Mouse (Mus musculus) liver, embryonic 13.5 days (tissue): ENCODE results near the gene Prdx5. TPM values are rescaled to one million over a fixed set of nuclear protein-coding genes. Genes with fewer than 3 reads are reported as not detected.
"Not testable (repeated sequence)": the region's sequence is repeated elsewhere in the genome, so short reads cannot be mapped to it uniquely, and the experiment has no call there.

ENCODE experiments used
- ATAC-seq: fragments of 200-750 bp; cut with Nextera tagmentation; 2 replicates; pipeline ENCODE4 v1.8.0; 2017; ENCODE audit warnings: low read depth, mild to moderate bottlenecking, moderate number of reproducible peaks, moderate library complexity
- DNase-seq: peaks from one replicate; pipeline ENCODE4 v3.0.0; 2022
- H3K27ac ChIP-seq: fragments of 300-500 bp; sonication (generic); 2 replicates; pipeline ENCODE4 v1.5.1; 2015; ENCODE audit warnings: moderate library complexity, mild to moderate bottlenecking, inconsistent platforms
- H3K27me3 ChIP-seq: fragments of 300-500 bp; sonication (generic); 2 replicates; pipeline ENCODE4 v1.6.1; 2015; ENCODE audit warnings: mild to moderate bottlenecking, inconsistent platforms
- H3K36me3 ChIP-seq: fragments of 300-500 bp; sonication (generic); 2 replicates; pipeline ENCODE4 v1.6.1; 2015; ENCODE audit warnings: mild to moderate bottlenecking, inconsistent platforms
- H3K4me1 ChIP-seq: fragments of 300-500 bp; sonication (generic); replicated peaks from 2 replicates; pipeline ENCODE4 v1.6.1; 2015; ENCODE audit warnings: inconsistent platforms
- H3K4me2 ChIP-seq: fragments of 300-500 bp; sonication (generic); 2 replicates; pipeline ENCODE4 v1.6.1; 2015; ENCODE audit warnings: inconsistent platforms, mild to moderate bottlenecking, moderate library complexity
- H3K4me3 ChIP-seq: fragments of 300-500 bp; sonication (generic); replicated peaks from 2 replicates; pipeline ENCODE4 v1.5.1; 2015; ENCODE audit warnings: mild to moderate bottlenecking, inconsistent platforms
- H3K9ac ChIP-seq: fragments of 300-500 bp; sonication (generic); 2 replicates; pipeline ENCODE4 v1.6.1; 2015; ENCODE audit warnings: mild to moderate bottlenecking, inconsistent platforms
- H3K9me3 ChIP-seq: fragments of 300-500 bp; sonication (generic); replicated peaks from 2 replicates; pipeline ENCODE4 v1.6.1; 2016; ENCODE audit warnings: inconsistent platforms
- WGBS: fragments of 180-500 bp; shearing (Covaris S2); methylation state at CpG from one replicate; pipeline ENCODE4 v1.1.7; 2015; ENCODE audit not compliant: insufficient replicate concordance; 5-methylcytosine and 5-hydroxymethylcytosine counted together
- polyA plus RNA-seq: library from polyadenylated mRNA; unstranded; fragments of >200 nt; fragmentation: Nextera tagmentation; extraction: Ambion mirVana; gene quantifications from 2 replicates; pipeline ENCODE4 v1.2.1, GENCODE M21; 2015

Gene Prdx5
- polyA plus RNA-seq, 1 experiment from 2014 or later: 97.7 TPM

DNA sequence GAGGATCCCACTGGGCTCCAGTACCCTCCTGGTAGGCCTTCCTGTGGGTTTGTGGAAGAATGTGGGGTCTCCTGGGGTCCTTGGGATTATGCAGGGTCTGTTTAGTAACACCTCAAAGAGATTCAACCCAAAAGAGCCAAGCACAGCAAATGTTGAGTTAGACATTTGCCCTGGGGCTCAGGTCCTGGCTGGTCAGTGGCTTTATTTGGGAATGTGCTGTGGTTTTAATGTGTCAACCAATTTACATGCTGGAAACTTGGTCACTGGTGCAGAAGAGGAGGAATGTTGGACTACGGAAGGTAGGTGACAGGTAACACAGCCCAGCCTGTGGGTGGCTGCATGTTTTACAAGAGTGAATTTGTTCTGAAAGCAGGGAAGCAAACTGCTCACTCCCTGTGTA is 6.9 kb downstream of the Prdx5 start:
- H3K4me2 ChIP-seq: no peak overlapping the region
- 83% methylated on average over 1 of the region's 1 CpGs for WGBS
- H3K9ac ChIP-seq: no peak overlapping the region
- DNase-seq (no peak), ATAC-seq (no peak)
- no peaks in the 10 kb centered on the region for H3K9me3 ChIP-seq
- H3K36me3 ChIP-seq: peaks cover 22% of the 10 kb centered on the region
- no peak overlapping the region for H3K4me3 ChIP-seq
- H3K27ac ChIP-seq: no peak overlapping the region
- H3K27me3 ChIP-seq: no peaks in the 10 kb centered on the region
- peaks cover 18% of the 10 kb centered on the region for H3K4me1 ChIP-seq

DNA sequence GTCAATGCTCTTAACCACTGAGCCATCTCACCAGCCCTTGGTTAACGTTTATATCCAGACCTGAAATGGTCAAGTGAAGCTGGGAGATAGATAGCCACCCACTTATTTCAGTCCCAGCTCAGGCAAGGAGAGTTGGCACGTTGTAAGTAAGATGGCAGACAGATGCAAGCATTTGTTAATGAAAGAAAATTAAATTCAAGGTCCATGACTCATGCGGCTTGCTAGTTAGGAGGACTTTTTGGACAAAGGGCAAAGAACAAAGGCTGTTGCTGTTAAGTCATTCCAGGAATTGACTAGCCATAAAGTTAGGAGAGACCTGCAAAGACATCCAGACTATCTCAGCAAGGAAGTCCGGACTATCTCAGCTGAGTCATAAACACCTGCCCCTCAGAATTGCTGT is 10.3 kb downstream of the Prdx5 start:
- Histone ChIP-seq H3K4me3 (no peak overlapping the region), H3K4me1 (no peaks in the 10 kb centered on the region), H3K27me3 (no peaks in the 10 kb centered on the region), H3K27ac (no peak overlapping the region), H3K9me3 (no peaks in the 10 kb centered on the region), H3K9ac (no peak overlapping the region), H3K36me3 (no peaks in the 10 kb centered on the region), H3K4me2 (no peak overlapping the region)
- ATAC-seq: no peak
- WGBS: 70% methylated on average over 4 of the region's 4 CpGs
- no peak for DNase-seq

DNA sequence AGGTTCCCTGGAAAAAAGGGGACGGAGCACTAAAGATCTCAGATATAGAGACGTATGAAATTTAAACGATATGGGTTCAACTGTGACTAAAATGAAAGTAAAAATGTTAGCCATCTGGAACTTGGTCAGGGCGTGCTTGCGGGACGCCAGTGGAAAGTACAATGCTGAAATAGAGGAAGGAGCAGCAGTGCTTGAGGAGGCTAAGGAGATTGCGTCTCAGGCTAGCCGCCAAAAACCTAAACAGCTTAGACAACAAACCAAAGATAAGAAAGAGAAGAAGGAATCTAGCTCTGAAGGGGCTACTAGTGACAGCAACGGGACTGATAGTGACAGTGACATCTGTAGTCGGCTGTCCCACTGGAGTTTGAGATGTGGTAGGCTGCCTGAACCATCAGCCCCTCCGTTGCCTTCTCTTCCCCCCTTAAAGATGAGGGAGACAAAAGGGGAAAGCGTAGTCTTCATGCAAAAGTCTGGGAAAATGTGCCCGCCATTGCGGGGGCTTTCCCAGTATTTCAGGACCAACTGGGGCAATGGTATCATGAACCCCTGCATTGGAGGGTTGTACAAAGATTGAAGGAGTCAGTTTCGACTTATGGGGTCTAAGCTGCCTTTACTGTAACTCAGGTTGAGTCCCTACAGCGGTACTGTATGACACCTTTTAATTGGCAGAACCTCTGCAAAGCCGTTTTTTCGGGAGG is 14.1 kb downstream of the Prdx5 start:
- H3K9ac ChIP-seq, H3K36me3 ChIP-seq, H3K4me1 ChIP-seq, H3K4me3 ChIP-seq, H3K4me2 ChIP-seq, H3K27ac ChIP-seq, H3K9me3 ChIP-seq, DNase-seq, ATAC-seq, H3K27me3 ChIP-seq: not testable (repeated sequence)
- WGBS: 64% methylated on average over 18 of the region's 18 CpGs

DNA sequence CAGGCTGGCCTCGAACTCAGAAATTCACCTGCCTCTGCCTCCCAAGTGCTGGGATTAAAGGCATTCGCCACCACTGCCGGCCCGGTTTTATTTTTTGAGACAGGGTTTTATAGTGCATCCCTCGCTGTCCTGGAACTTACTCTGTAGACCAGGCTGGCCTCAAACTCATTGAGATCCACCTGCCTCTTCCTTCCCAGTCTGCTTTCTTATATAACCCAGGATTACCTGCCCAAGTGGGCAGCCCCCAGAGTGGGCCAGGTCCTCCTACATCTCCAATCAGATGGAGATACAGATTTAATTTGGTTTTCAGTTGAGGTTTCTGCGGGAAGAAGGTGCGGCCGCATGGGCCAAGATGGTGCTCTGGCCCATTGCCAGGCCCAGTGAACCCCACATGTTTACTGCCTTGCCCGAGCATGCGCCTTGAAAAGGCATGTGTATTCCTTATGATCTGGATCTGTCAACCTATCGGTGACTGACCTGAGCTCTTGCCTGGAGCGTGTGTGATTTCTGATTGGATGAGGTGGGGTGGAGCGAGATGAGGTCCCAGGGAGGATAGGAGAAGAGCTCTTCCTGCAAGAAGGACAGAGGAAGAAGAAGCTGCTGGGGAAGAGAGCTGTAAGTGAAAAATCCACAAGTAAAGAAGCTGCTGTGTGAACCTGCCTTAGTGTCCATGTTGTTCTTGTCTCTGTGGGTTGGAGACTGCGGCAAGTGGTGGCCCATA is 16.0 kb downstream of the Prdx5 start:
- Histone ChIP-seq H3K27ac (no peak overlapping the region), H3K4me1 (no peaks in the 10 kb centered on the region), H3K9me3 (no peaks in the 10 kb centered on the region), H3K4me2 (no peak overlapping the region), H3K36me3 (no peaks in the 10 kb centered on the region), H3K9ac (no peak overlapping the region), H3K27me3 (no peaks in the 10 kb centered on the region), H3K4me3 (no peak overlapping the region)
- no peak for DNase-seq
- WGBS: 78% methylated on average over 14 of the region's 14 CpGs
- no peak for ATAC-seq

DNA sequence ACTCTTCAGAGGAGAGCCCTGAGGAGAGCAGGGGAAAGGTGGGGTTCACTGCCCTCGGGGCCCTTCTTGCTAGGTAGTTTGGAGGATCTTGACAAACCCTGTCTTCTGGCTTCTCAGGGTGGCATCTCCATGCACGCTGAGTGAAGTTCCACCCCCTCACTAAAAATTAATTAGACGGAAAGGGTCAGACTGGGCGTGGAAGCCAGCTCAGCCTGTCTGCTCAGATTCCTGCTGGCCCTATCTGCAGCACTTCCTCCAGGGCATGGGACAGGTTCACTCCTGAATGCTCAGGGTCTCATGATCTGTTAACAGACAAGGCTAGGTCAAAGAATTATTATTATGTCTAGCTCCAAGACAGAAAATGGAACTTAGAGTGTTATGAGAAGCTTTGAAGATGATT is 17.4 kb downstream of the Prdx5 start:
- Histone ChIP-seq H3K36me3 (no peaks in the 10 kb centered on the region), H3K4me1 (no peaks in the 10 kb centered on the region), H3K4me3 (no peak overlapping the region), H3K27me3 (no peaks in the 10 kb centered on the region), H3K9me3 (no peaks in the 10 kb centered on the region), H3K9ac (no peak overlapping the region), H3K4me2 (no peak overlapping the region), H3K27ac (no peak overlapping the region)
- DNase-seq (no peak), ATAC-seq (no peak)
- WGBS: 40% methylated on average over 4 of the region's 4 CpGs

DNA sequence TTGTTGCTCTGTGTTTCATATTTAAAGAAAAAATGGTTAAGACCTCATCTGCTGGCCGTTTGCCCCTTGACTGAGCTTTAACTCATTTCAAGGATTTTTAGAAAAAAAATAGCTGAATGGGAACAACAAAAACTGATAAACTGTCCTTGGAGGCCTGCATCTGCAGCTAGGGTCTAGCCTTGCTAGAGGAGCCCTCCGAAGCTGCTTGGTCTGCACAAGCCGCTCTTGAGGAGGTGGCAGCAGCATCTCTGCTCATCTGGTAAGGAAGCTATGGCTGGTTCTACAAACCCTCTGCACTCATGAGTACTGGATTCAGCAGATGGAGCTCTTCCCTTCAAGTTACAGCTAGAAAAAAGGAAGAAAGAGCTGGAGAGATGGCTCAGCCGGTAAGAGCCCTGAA is 31.9 kb downstream of the Prdx5 start:
- H3K9ac ChIP-seq: no peak overlapping the region
- no peaks in the 10 kb centered on the region for H3K4me1 ChIP-seq
- no peak overlapping the region for H3K4me3 ChIP-seq
- H3K36me3 ChIP-seq: no peaks in the 10 kb centered on the region
- no peak overlapping the region for H3K27ac ChIP-seq
- no peak for DNase-seq
- ATAC-seq: no peak
- H3K9me3 ChIP-seq: no peaks in the 10 kb centered on the region
- no peak overlapping the region for H3K4me2 ChIP-seq
- 66% methylated on average over 4 of the region's 4 CpGs for WGBS
- H3K27me3 ChIP-seq: no peaks in the 10 kb centered on the region

DNA sequence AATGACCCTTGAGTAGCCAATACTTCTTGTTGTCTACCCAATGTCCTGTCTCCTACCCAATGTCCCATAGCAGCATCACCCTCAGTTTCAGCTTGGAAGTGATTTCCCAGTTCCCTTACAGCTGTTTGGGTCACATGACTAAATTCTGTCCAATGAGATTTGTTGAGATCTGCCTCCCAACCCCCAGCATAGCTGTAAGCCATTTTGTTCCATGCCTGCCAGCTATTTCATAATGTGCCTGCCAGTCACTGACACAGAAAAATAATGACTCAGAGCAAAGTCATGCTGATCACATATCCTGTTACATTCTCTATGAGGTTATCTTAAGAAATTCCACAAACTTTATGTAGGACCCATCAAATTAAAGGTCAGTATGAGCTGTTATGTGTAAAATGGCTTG is 33.1 kb downstream of the Prdx5 start:
- Histone ChIP-seq H3K27ac (no peak overlapping the region), H3K4me2 (no peak overlapping the region), H3K27me3 (no peaks in the 10 kb centered on the region), H3K9me3 (no peaks in the 10 kb centered on the region), H3K4me1 (peaks cover 8% of the 10 kb centered on the region), H3K36me3 (no peaks in the 10 kb centered on the region), H3K4me3 (no peak overlapping the region), H3K9ac (no peak overlapping the region)
- DNase-seq (no peak), ATAC-seq (no peak)

DNA sequence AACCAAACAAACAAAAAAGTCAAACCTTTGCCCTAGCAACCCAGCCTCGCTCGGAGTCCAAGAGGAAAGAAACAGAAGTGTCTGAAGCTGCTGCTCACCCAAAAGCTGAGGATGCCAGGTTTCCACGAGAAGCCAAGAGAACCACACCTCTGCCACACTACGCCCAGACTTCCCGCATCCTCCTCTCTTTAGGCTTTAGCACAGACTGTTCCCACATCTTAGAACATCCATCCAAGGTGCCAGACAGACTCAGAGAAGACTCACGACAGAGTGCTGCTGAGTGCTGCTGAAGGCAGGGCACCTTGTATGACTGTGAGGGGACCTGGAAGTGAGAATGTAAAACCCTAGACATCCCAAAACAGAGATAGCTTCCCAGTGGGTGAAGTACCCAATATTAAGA is 34.1 kb downstream of the Prdx5 start:
- Histone ChIP-seq H3K9ac (no peak overlapping the region), H3K4me1 (peaks cover 17% of the 10 kb centered on the region), H3K27ac (no peak overlapping the region), H3K27me3 (no peaks in the 10 kb centered on the region), H3K4me2 (no peak overlapping the region), H3K36me3 (no peaks in the 10 kb centered on the region), H3K4me3 (no peak overlapping the region), H3K9me3 (no peaks in the 10 kb centered on the region)
- DNase-seq (no peak), ATAC-seq (no peak)
- WGBS: 62% methylated on average over 6 of the region's 6 CpGs

DNA sequence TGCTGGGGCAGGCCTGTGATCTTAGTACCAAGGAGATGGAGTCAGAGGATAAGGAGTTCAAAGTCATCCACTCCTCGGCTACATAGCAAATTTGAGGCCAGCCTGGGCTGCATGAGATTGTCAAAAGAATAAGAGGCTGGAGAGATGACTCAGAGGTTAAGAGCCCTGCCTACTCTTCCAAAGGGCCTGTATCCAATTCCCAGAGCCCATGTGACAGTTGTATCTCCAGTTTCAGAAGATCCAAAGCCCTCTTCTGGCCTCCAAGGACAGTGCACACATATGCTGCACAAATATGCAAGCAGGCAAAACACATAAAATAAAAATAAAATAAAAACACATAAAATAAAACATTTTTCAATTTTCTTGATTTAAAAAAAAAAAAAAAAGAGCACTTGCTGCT is 35.6 kb downstream of the Prdx5 start:
- Histone ChIP-seq H3K4me3 (no peak overlapping the region), H3K27ac (no peak overlapping the region), H3K9me3 (no peaks in the 10 kb centered on the region), H3K36me3 (no peaks in the 10 kb centered on the region), H3K4me2 (no peak overlapping the region), H3K9ac (no peak overlapping the region), H3K4me1 (peaks cover 29% of the 10 kb centered on the region), H3K27me3 (no peaks in the 10 kb centered on the region)
- 48% methylated on average over 1 of the region's 1 CpGs for WGBS
- DNase-seq: no peak
- no peak for ATAC-seq

DNA sequence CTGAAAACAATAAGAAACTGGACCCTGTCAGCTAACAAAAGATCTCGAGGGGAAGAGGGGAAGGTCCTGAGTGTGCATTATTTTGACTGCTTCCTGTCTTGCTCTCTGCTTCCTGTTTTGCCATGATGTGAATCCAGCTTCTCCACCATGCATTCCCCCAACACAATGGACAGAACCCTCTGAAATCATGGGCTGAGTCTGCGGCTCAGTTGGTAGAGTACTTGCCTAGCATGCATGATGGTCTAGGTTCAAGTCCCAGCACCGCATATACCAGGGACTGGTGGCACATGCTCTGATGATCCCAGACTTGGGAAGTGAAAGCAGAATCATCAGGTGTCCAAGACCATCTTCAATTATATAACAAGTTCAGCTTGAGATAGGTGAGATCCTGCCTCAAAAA is 37.2 kb downstream of the Prdx5 start:
- H3K4me2 ChIP-seq: no peak overlapping the region
- DNase-seq (no peak), ATAC-seq (no peak)
- H3K9ac ChIP-seq: no peak overlapping the region
- H3K27me3 ChIP-seq: no peaks in the 10 kb centered on the region
- no peaks in the 10 kb centered on the region for H3K9me3 ChIP-seq
- H3K4me3 ChIP-seq: no peak overlapping the region
- peaks cover 32% of the 10 kb centered on the region for H3K4me1 ChIP-seq
- H3K27ac ChIP-seq: no peak overlapping the region
- no peaks in the 10 kb centered on the region for H3K36me3 ChIP-seq
- 54% methylated on average over 3 of the region's 3 CpGs for WGBS

DNA sequence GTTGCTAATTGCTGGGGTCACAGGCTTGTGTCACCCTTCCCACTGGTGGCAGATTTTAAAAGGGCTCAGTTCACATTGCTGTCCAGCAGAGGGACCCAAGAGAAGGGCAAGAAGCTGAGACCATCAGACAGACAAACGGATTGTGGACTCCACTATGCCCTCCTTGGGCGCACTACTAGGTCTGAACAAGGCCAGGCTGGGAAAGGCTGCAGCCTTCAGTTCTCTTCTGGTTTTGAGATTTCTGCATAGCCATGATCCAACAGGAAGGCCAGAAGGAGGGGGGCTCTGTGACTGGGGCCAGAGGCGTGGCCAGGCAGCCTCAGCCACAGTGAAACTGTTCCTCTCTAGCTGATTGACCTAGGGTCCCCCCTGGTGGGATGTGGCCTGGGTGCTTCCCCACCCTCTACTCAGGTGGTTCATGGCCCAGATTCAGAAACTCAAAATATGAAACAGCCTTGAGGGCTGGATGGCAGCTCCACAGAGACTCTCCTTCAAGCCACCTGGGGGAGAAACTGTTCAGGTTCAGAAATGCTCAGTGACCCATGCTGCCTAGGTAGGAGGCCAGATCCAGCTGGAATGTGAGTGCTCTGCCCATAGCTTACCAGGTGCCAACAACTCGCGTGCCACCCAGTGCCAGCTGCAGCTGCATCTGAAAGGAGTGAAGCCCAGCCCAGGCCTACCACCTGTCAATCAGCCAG is 38.2 kb downstream of the Prdx5 start:
- Histone ChIP-seq H3K27me3 (no peaks in the 10 kb centered on the region), H3K4me3 (no peak overlapping the region; the same call in 1 of the 2 replicates), H3K27ac (peak overlapping the region; percentile 9; the same call in 1 of the 2 replicates), H3K4me2 (peak overlapping the region; percentile 36), H3K9ac (peak overlapping the region; percentile 22; the same call in 1 of the 2 replicates), H3K9me3 (no peaks in the 10 kb centered on the region), H3K36me3 (no peaks in the 10 kb centered on the region), H3K4me1 (peaks cover 32% of the 10 kb centered on the region)
- DNase-seq: no peak
- WGBS: 52% methylated on average over 5 of the region's 5 CpGs
- ATAC-seq: peak; percentile 55; the same call in 1 of the 2 replicates
